Mouse (Mus musculus): Measurements from ENCODE around the gene Tuba1c. TPM values are rescaled to one million over a fixed set of nuclear protein-coding genes. Genes with fewer than 3 reads are reported as not detected.

The Tuba1c gene
- total RNA-seq, 2 experiments from 2014 or later, result 255 to 292 TPM

DNA sequence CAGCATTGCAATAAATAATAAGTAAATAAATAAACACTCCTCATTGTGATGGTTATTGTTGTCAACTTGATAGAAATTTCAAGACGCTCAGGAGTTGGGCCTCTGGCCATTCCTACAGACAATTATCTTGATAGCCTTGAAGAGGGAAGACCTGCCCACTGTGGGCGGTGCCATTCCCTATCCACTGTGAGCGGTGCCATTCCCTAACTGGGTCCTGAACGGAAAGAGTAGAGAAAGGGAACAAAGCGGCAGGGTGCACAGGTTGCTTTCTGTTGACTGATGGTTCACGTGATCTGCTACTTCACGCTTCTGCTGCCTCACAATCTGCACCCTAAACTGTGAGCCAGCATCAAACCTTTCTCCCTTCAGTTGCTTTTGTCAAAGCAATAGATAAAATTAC, 8.4 kb upstream of the Tuba1c start:
- intact Hi-C loops (cut with DNase I), result loop anchor here (10.0 kb wide), 1 partner anchor 184 kb away; no protein-coding TSS in a partner anchor
- no peak for DNase-seq (ENCODE audit: extremely low spot score in 1 of 2, low spot score in 2 of 2)

DNA sequence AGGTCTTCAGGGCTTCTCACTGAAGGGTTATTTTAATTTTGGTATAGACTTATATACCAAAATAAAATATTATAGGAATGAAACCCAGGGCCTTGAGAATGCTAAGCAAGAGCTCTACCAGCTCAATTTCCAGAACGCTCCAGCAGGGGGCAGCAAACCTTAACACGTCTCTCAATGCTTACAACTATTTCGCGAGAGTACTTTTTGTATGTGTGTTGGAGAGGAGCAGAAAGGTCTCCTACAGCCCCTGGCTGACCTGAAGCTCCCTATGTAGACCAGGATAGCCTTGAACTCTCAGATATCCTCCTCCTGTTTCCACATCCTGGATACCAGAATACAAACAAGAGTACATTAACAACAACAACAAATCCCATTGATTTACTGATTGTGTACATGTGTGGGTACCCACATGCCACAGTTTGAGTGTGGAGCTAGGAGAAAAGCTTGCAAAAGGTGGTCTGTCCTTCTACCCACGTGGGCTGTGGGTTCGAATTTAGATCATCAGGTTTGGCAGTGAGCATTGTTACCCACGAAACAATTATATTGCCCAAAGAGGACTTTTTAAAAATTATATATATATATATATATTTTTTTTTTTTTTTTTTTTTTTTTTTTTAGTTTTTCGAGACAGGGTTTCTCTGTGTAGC, 4.9 kb upstream of the Tuba1c start:
- intact Hi-C loops (cut with DNase I), result loop anchor here (10.0 kb wide), 1 partner anchor 180 kb away; no protein-coding TSS in a partner anchor
- peak; percentile 70 to 84 for DNase-seq (ENCODE audit: extremely low spot score in 1 of 2, low spot score in 2 of 2)

DNA sequence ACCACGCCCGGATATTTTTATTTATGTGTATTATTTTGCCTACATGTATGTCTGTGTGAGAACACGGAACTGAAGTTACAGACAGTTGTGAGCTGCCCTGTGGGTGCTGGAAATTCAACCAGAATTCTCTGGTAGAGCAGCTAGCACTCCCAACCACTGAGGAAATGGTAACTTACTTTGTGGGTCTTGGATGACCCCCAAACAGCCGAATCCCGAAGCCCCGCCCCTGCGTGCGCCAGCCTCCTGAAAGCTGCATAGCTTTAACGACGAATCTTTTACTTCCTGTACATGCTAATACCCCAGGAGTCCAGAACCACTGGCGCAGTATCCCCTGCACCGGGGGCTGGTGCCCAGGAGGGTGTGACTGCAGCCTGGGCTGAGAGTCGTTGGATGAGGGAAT, 4.3 kb upstream of the Tuba1c start:
- intact Hi-C loops (cut with DNase I), result loop anchor here (10.0 kb wide), 1 partner anchor 179 kb away; no protein-coding TSS in a partner anchor
- DNase-seq (ENCODE audit: extremely low spot score in 1 of 2, low spot score in 2 of 2), result no peak

DNA sequence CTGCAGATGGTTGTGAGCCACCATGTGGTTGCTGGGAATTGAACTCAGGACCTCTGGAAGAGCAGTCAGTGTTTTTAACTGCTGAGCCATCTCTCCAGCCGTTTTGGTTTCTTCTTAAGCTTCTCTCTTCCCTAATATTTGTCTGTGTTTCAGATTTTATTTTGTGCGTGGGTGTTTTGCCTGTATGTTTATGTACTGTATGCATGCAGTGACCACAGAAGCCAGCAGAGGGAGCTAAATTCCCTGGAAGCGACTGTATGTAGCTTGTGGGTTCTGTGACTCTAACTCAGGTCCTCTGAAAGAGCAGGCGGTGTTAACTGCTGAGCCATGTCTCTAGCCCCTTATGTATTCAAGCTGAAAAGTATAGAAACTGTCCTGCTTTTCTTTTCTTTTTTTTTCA, 3.4 kb upstream of the Tuba1c start:
- no peak for DNase-seq (ENCODE audit: extremely low spot score in 1 of 2, low spot score in 2 of 2)
- intact Hi-C loops (cut with DNase I), result loop anchor here (10.0 kb wide), 1 partner anchor 179 kb away; no protein-coding TSS in a partner anchor

DNA sequence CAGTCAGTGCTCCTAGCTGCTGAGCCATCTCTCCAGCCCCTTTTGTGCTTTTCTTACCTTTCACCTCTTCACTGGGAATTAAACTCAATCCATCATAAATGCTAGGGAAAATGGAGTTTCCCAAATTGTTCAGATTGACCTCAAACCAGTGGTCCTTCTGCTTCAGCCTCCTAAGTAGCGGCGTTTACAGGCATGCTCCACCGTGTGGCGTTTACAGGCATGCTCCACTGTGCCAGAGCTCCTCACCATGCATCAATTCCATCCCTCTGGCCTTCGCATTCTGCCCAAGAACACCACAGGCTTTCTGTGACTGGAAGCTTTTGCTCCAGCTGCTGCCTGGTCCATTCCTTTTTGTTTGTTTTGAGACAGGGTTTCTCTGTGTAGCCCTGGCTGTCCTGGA, 2.6 kb upstream of the Tuba1c start:
- DNase-seq (ENCODE audit: extremely low spot score in 1 of 2, low spot score in 2 of 2), result no peak
- intact Hi-C loops (cut with DNase I), result loop anchor here (10.0 kb wide), 1 partner anchor 178 kb away; no protein-coding TSS in a partner anchor

DNA sequence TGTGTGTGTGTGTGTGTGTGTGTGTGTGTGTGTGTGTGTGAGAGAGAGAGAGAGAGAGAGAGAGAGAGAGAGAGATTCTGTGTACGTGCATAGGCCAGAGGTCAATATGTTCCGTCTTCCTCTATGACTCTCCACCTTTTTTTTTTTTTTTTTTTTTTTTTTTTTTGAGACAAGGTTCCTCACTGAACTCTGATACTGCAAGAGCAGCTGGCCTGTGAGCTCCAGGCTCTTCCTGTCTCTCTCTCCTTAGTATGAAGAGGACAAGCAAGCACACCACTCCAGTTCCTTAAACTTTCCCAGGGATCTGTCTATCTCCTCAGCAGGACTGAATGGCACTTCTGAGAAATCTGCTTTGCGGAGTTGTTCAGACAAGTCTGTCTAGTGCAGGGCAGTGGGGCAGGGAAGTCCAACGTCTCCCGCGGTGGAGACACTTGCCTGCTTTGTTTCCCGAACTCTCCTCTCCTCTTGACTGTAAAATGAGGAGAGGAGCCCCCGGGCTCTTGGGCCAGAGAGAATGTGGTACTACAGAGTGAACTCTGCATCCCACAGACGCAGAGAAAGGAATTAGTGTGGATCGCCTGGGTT, 725 bp upstream of the Tuba1c start:
- DNase-seq (ENCODE audit: extremely low spot score in 1 of 2, low spot score in 2 of 2), result no peak
- intact Hi-C loops (cut with DNase I), result loop anchor here (10.0 kb wide), 1 partner anchor 176 kb away; no protein-coding TSS in a partner anchor

DNA sequence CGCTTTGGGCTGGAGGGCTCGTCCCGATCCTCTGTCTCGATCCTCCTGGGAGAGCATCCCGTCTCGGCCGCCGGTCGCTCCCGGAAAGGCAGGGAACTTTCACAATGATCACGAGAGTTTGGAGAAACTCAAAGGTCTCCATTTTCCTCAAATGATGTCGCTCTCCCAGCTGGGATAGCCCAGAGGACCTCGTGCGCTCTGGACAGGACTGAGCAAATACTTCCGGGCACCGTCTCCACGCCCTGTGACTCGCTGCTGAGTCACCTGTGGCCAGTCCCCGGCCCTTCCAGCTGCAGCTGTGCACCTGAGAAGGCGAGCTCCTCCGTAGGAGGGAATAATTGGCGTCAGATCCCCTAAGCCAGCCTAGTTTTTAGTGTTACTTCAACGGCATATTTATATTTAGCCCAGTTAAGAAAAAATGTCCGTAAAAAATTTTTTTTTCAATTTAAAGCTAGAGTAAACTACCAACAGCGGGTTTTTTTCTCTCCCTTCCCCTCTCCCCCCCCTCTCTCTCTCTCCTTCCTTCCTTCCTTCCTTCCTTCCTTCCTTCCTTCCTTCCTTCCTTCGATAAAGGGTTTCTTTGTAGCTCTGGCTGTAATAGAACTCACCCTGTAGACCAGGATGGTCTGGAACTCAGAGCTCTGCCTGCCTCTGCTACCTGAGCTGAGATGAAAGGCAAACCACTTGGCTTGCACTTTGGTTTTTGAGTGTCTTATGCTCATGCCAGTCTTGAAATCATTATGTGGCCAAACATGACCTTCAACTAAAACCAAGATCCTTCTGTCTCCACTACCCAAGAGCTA, 1.1 kb downstream of the Tuba1c start:
- DNase-seq (ENCODE audit: extremely low spot score in 1 of 2, low spot score in 2 of 2), result no peak
- intact Hi-C loops (cut with DNase I), result no loop called here

DNA sequence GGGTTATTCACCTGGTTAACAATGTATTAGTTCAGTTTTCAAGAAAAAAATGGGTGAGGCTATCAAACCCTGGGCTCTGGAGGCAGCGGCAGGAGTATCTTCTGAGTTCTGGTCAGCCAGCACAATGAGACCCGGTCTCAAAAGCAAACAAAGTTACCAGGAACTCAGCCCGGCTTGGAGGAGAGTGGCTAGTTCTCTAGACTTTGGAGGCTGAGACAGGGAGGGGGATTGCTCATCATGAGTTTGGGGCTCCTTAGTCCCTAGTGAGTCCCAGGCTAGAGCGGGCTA, 1.6 kb downstream of the Tuba1c start:
- intact Hi-C loops (cut with DNase I), result no loop called here
- DNase-seq (ENCODE audit: extremely low spot score in 1 of 2, low spot score in 2 of 2), result no peak

DNA sequence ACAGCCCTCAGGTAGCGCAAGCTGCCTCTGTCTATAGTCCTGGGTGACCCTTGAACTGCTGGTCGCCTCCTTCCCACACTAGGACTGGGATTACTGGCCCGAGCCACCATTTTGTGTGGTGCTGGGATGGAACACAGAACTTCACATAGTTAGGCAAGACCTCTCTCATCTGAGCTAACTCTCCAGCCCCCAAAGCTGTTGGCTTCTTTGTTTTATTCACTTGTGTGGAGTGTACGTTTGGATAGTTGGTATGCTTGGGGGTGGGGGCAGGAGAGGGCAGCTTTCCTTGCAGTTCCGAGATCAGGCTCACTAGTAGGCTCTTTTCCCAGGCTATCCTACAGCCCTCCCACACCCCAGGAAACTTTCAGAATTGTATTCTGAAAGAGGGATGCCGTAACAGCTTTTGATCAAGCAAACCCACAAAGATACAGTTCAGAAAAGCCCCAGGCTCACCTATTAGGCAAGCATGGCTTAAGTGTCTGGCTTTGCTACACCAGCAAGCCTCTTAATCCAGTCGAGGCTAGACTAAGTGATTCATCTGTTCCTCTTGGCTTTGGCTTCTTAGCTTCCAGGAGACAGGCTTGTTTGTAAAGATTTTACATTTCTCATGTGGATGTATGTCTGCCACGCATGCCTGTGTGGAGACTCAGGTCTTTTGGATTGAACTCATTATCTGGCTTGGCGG, 2.5 kb downstream of the Tuba1c start:
- intact Hi-C loops (cut with DNase I), result no loop called here
- no peak for DNase-seq (ENCODE audit: extremely low spot score in 1 of 2, low spot score in 2 of 2)

DNA sequence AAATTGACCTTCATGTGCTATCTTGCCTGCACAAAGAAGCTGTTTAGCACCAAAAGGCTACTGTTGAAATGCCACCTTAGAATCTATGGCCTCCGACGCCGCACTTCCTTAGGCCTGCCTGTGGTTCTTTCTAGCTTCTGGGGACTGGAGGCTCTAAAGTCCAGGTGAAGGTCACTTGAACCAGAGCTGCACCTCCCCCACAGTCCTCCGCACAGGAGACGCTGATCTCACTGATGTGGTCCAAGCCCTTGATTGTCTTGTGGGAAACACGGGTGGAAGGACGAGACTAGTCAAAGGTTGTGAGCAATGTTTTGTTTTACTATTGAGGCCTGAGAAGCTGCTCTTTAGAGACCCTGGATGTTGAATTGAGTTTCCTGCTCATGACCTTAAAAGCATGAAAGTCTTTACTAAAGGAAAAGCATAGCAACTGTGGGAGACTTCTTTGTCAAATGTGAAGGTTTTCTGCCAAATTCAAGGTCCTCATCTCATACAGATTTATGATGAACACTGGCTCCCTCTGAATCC, 3.1 kb downstream of the Tuba1c start:
- no peak for DNase-seq (ENCODE audit: extremely low spot score in 1 of 2, low spot score in 2 of 2)
- intact Hi-C loops (cut with DNase I), result no loop called here

DNA sequence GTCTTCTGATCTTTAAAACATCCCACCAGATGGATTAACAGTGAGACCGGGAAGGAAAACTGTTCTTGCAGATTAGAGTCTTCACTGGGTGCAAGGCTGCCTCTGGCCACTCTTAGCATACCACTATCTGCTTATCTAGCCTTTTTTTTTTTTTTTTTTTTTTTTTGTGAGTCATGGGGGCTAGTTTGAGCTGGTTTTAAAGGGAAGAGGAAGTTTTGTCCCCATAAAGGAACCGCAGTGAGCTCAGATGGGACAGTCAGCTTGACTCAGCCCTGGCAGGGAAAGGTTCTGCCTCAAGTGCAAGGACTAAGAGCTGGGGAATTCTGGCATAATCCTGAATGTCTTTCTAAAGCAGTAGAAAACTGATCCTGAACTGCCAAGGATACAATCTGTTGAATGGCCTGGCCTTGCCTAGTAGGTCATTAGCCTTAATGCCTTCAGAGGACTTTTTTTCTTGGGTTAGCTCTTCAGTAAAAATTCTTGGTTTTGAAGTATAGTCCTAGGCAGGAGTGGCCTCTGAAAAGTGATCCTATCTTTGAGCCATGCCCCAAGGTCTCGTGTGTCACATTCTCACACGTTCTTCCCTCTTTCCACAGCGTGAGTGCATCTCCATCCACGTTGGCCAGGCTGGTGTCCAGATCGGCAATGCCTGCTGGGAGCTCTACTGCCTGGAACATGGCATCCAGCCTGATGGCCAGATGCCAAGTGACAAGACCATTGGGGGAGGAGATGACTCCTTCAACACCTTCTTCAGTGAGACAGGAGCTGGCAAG, 4.0 kb downstream of the Tuba1c start:
- intact Hi-C loops (cut with DNase I), result no loop called here
- DNase-seq (ENCODE audit: extremely low spot score in 1 of 2, low spot score in 2 of 2), result no peak

DNA sequence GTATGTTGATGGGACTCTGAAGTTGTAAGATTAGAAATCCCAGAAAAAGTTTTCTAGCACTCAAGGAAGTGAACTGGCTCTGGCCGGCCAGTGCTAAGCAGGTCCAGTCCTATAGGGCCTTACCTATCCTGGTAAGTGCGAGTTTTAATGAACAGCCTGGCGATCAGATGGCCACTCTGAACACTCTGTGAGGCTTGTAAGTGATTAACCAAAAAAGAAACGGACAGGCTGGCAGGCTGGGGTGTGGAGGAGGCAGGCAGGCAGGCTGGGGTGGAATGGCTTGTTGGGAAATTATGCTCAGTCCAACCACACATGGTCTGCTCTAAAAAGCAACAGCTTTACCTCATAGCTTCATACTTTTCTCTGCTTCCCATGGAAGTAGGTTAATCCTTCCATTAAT, 5.7 kb downstream of the Tuba1c start:
- intact Hi-C loops (cut with DNase I), result no loop called here
- peak in 1 of 2 experiments; percentile 20 for DNase-seq (ENCODE audit: extremely low spot score in 1 of 2, low spot score in 2 of 2)

DNA sequence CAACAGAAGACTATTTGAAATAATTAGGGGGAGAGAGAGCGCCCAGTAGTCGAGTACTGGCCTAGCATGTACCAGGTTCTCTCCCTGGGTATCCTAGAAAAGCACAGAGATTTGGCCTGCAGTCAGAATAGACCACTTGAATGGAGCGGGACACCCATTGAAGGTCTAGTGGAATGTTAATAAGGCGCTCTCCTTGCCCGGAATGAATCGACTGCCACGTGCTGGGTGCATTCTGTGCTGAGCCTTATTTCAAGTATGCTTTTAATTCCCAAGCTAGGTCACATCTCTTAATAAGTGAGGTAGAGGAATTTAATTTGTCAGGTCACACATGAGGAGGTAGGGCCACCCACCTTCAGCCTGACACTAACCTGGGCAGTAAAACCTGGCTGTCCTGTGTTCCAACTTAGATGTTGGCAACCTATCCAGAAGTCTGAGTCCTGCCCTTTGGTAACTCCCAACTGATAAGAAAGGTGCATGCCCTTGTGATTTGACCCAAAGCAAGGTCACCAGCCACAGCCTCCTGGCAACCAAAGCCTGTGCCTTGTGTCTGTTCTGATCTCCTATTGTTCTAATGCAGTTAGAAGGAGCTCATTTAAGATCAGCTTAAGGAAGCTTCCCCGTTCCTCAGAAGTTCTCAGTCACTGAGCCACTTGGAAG, 6.7 kb downstream of the Tuba1c start:
- DNase-seq (ENCODE audit: extremely low spot score in 1 of 2, low spot score in 2 of 2), result no peak
- intact Hi-C loops (cut with DNase I), result no loop called here

DNA sequence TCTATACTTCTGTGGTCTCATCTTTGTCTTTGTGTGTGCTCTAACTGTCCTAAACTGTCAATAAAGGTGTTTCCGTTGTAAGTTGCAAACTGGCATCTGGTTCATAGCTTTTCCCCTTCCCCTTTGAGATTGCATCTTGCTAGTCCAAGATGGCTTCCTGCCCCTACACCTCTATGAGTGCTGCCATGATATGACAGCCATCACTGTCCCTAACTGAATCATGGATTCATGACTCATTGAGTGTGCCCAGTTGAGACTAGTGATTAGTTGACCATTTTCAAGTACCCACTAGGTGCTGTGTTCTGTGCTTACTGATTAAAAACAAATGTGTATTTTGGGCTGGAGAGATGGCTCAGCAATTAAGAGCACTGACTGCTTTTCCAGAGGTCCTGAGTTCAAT, 8.3 kb downstream of the Tuba1c start:
- intact Hi-C loops (cut with DNase I), result no loop called here
- DNase-seq (ENCODE audit: extremely low spot score in 1 of 2, low spot score in 2 of 2), result no peak

DNA sequence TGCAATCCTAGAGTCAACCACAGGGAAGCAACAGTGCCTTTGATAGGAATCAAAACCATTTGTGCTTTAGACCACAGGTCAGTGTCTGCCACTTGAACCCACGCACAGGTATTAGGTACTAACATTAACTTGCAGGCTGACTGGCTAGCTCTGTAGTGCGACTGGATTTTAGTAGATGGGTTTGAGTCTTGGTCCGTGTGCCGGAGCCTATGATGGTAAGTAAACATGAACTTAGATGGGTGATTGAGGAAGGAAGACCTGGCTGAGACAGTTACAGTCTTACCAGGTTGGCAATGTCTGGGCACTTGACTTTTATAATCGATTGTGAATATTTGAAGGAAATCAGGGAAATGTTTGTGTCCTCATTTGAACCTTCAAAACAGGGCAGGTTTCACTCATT, 9.1 kb downstream of the Tuba1c start:
- intact Hi-C loops (cut with DNase I), result no loop called here
- no peak for DNase-seq (ENCODE audit: extremely low spot score in 1 of 2, low spot score in 2 of 2)

DNA sequence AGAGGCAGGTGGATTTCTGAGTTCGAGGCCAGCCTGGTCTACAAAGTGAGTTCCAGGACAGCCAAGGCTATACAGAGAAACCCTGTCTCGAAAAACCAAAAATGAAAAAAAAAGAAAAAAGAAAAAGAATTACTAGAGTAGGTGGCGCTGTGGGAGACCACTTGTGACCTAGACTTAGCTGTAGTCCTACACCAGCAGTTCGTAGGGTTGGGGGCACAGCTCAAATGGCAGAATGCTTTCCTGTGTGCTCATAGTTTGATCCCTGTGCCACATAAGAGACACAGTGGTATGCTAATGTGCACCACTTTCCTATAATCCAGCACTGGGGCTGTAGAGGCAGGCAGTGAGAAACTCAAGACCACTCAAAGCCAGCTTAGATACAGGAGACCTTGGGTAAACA, 9.6 kb downstream of the Tuba1c start:
- no peak for DNase-seq (ENCODE audit: extremely low spot score in 1 of 2, low spot score in 2 of 2)
- intact Hi-C loops (cut with DNase I), result no loop called here

DNA sequence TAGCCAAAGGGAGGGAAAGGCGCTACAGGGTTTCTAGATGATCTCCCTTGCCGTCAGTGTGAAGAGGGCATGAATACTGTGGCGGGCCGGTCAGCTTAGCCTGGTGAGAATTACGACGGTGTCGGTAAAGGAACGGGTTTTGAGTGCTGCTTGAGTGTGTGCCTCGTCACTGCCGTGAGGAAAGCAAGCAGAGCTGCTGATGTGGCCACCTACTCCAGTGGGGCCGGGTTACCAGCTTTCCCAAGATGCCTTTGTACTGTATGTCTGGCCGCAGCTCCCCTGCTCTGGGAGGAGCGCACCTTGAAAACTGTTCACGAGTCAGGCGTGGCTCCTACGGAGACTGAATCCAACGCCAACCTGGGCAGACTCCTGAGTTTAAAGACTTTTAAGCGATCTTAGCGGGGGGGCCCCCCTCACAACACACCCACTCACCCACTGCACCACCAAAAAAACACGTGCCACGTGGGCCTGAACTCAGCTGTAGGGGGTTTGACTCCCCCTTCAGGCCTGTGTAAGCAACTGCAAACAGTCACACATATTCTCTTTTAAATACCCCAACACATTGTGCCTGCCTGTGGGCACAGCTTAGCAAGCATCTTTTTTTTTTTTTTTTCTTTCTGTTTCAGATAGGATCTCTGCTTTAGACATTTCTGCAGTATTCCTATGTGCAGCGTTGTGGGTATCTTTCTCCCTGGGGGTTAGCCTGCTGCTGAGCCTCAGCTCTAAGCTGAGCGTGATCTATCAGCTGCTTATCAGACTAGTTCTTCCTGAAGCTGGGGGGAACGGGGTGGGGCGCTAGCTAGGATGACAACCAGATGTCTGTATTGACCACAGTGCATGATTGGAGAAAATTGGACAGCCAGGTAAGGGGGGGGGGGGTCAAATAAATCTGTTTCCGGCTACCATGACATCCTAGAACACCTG, 10.6 kb downstream of the Tuba1c start:
- intact Hi-C loops (cut with DNase I), result no loop called here
- no peak for DNase-seq (ENCODE audit: extremely low spot score in 1 of 2, low spot score in 2 of 2)

Measured in left cerebral cortex, postnatal 10 days (tissue).